Mouse (Mus musculus): ENCODE results near the gene Aaed1. TPM values are rescaled to one million over a fixed set of nuclear protein-coding genes. Genes with fewer than 3 reads are reported as not detected.
A peak's percentile ranks its signal among the peaks of the same experiment; 100 is the strongest.

Gene Aaed1
- polyA plus RNA-seq (2014; fragmentation: Nextera tagmentation; extraction: Ambion mirVana) = 30.1 and 31.8 TPM in 2 replicates

DNA sequence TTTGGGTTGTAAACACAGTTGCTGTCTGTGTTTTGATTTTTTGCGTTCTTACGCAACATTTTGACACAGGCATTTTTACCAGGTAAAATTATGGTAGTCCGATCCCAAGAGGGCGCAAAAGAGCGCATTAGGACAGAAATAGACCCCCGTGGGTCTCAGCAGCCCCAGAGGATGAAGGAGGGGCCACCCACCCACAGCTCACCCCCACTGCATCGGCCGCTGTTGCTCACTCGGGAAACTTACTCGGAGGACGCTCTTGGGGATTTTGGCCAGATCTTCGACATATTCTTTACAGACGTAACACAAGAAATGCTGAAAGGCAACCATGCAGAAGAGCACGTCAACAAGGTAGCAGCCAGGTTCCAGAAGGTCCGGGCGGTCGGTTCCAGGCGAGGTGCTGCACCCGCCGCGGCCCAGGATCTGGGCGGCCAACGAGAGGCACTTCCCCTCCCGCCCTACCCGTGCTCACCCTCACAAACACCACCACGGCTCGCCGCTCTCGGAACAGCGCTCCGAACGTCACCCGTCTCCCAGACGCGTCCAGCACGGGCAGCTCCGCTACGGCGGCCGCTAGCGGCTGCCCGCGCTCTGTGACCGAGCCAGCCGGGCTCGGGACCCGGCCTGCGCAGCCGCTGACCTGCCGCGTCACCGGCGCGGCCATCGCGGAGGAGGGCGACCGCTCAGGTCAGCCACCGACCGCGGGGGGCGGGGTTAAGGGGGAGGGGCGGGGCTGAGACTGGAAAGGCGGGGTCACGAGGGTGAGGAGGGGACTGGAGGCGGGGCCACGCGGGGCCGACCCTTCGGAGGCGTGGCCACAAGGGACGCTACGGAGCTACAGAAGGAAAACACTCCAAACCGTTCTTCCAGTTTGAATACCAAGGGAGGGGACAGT, at the start of gene Aaed1:
Gene Aaed1, minus strand, starts transcription at position 687 of the 892 bp plus-strand sequence.
- 1% methylated on average over 43 of the region's 74 CpGs for WGBS
- DNase-seq (ENCODE audit: low spot score) (peak; percentile 94), ATAC-seq (ENCODE audit: low read depth) (peak; percentile 89)
- no peaks in the 10 kb centered on the region for H3K4me1 ChIP-seq (ENCODE audit: control insufficient read depth, insufficient read depth, low read length)
- H3K9ac ChIP-seq (ENCODE audit: low read depth, low read length) = peak within 1 kb of the TSS; percentile 67
- peak within 1 kb of the TSS; percentile 86 for H3K27ac ChIP-seq (replicated peaks; ENCODE audit: low read depth, low read length)
- peaks cover 5% of the 10 kb centered on the region for H3K36me3 ChIP-seq (ENCODE audit: control insufficient read depth, insufficient read depth, low read length)
- H3K4me2 ChIP-seq (ENCODE audit: low read depth, low read length) = peak within 1 kb of the TSS; percentile 61
- no peaks in the 10 kb centered on the region for H3K27me3 ChIP-seq (replicated peaks; ENCODE audit: control insufficient read depth, insufficient read depth, low read length)
- peak within 1 kb of the TSS; percentile 62 for H3K4me3 ChIP-seq (ENCODE audit: low read depth, low read length)
- H3K9me3 ChIP-seq (ENCODE audit: control insufficient read depth, low read length) = no peaks in the 10 kb centered on the region

DNA sequence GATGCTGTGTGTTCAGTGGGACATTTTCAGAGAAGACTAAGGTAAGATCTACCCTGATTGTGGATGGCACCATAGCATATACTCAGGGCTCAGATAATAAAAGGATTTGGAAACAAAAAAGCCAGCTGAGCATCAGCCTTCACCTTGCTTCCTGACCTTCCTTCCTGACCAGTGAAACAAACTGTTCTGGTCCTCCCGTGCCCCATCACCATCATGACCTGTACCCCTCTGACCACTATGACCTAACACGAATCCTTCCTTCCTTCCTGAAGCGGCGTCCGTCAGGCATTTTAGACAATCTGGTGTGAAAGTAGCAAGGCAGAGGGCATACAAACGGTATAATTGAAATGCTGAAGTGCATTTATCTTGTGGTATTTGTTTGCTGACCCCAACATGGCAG, 49.6 kb upstream of the Aaed1 start:
- DNase-seq (ENCODE audit: low spot score) = no peak
- no peaks in the 10 kb centered on the region for H3K4me1 ChIP-seq (ENCODE audit: control insufficient read depth, insufficient read depth, low read length)
- no peaks in the 10 kb centered on the region for H3K9me3 ChIP-seq (ENCODE audit: control insufficient read depth, low read length)
- no peaks in the 10 kb centered on the region for H3K27me3 ChIP-seq (replicated peaks; ENCODE audit: control insufficient read depth, insufficient read depth, low read length)
- H3K27ac ChIP-seq (replicated peaks; ENCODE audit: low read depth, low read length) = no peak overlapping the region
- H3K4me3 ChIP-seq (ENCODE audit: low read depth, low read length) = no peak overlapping the region
- ATAC-seq (ENCODE audit: low read depth) = no peak
- H3K4me2 ChIP-seq (ENCODE audit: low read depth, low read length) = no peak overlapping the region
- H3K9ac ChIP-seq (ENCODE audit: low read depth, low read length) = no peak overlapping the region
- 87% methylated on average over 6 of the region's 6 CpGs for WGBS
- H3K36me3 ChIP-seq (ENCODE audit: control insufficient read depth, insufficient read depth, low read length) = peaks cover 44% of the 10 kb centered on the region

DNA sequence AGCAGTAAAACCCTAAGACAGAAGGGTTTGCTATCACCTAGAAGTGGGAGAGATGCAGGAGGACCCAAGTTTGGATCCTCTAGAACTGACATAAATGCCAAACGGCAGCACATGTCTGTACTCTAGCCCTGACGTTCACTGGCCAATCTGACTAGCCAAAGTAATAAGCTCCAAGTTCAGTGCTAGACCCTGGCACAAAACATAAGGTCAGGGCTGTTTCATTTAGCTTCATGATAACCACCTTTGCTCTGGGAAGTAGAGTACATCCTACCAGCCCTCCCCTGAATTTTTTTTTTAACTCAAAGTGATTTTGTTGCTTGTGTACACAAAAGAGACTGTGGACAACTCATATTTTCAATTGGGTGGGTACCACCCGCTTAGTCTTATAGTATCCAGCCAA, 48.5 kb upstream of the Aaed1 start:
- Histone ChIP-seq H3K9me3 (ENCODE audit: control insufficient read depth, low read length) (no peaks in the 10 kb centered on the region), H3K27ac (replicated peaks; ENCODE audit: low read depth, low read length) (no peak overlapping the region), H3K4me1 (ENCODE audit: control insufficient read depth, insufficient read depth, low read length) (no peaks in the 10 kb centered on the region), H3K9ac (ENCODE audit: low read depth, low read length) (no peak overlapping the region), H3K27me3 (replicated peaks; ENCODE audit: control insufficient read depth, insufficient read depth, low read length) (no peaks in the 10 kb centered on the region), H3K4me3 (ENCODE audit: low read depth, low read length) (no peak overlapping the region), H3K36me3 (ENCODE audit: control insufficient read depth, insufficient read depth, low read length) (peaks cover 33% of the 10 kb centered on the region), H3K4me2 (ENCODE audit: low read depth, low read length) (no peak overlapping the region)
- 93% methylated on average over 3 of the region's 3 CpGs for WGBS
- no peak for DNase-seq (ENCODE audit: low spot score)
- ATAC-seq (ENCODE audit: low read depth) = no peak

DNA sequence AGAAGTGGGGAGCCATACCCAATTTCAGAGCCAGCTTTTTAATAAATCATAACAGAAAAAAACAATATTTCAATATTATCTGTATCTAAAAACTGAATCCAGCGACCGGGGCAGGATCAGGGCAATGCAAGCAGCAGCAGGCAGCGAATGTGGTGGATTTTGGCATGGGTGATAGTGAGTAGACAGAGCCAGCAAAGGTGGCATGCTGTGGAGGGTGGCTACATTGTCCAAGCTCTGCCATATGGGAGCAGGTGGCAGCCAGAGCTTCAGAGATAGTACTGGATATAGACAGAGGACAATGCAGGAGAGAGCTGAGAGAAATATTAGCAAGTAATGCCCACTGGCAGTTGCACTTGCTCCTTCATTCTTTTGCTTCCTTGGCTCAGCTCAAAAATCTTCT, 47.2 kb upstream of the Aaed1 start:
- no peaks in the 10 kb centered on the region for H3K27me3 ChIP-seq (replicated peaks; ENCODE audit: control insufficient read depth, insufficient read depth, low read length)

DNA sequence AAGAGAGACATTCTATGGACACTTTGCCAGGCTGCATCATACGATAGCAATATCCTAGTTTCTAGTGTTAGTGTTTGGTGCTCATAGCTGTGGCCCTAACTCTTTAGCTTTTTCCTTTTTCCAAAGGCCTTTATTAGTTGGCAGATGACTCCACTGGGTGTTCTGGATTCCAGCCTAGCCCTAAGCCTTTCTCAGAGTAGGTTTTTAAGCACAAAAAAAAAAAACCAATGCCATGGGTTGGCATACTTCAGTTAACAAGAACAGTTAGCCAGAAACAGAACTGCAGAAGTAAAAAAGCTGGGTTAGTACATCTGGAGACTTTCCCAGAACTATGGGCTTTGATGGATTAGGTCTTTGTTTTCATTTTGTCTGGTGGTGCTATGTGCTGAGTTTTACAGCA, 46.0 kb upstream of the Aaed1 start:
- no peaks in the 10 kb centered on the region for H3K4me1 ChIP-seq (ENCODE audit: control insufficient read depth, insufficient read depth, low read length)
- DNase-seq (ENCODE audit: low spot score) (no peak), ATAC-seq (ENCODE audit: low read depth) (no peak)
- WGBS = 90% methylated on average over 1 of the region's 1 CpGs
- H3K27ac ChIP-seq (replicated peaks; ENCODE audit: low read depth, low read length) = no peak overlapping the region
- peaks cover 8% of the 10 kb centered on the region for H3K36me3 ChIP-seq (ENCODE audit: control insufficient read depth, insufficient read depth, low read length)
- no peak overlapping the region for H3K4me3 ChIP-seq (ENCODE audit: low read depth, low read length)
- H3K9me3 ChIP-seq (ENCODE audit: control insufficient read depth, low read length) = no peaks in the 10 kb centered on the region
- no peak overlapping the region for H3K4me2 ChIP-seq (ENCODE audit: low read depth, low read length)
- no peaks in the 10 kb centered on the region for H3K27me3 ChIP-seq (replicated peaks; ENCODE audit: control insufficient read depth, insufficient read depth, low read length)
- H3K9ac ChIP-seq (ENCODE audit: low read depth, low read length) = no peak overlapping the region

More for the DNA sequence above, 47.2 kb upstream of the Aaed1 start:
- Histone ChIP-seq H3K36me3 (ENCODE audit: control insufficient read depth, insufficient read depth, low read length) (peaks cover 20% of the 10 kb centered on the region), H3K4me1 (ENCODE audit: control insufficient read depth, insufficient read depth, low read length) (no peaks in the 10 kb centered on the region), H3K4me2 (ENCODE audit: low read depth, low read length) (no peak overlapping the region), H3K9me3 (ENCODE audit: control insufficient read depth, low read length) (no peaks in the 10 kb centered on the region), H3K9ac (ENCODE audit: low read depth, low read length) (no peak overlapping the region), H3K27ac (replicated peaks; ENCODE audit: low read depth, low read length) (no peak overlapping the region), H3K4me3 (ENCODE audit: low read depth, low read length) (no peak overlapping the region)
- DNase-seq (ENCODE audit: low spot score) = no peak
- WGBS = 93% methylated on average over 3 of the region's 3 CpGs
- ATAC-seq (ENCODE audit: low read depth) = no peak

- no peak overlapping the region for H3K4me3 ChIP-seq (ENCODE audit: low read depth, low read length)
- ATAC-seq (ENCODE audit: low read depth) = no peak
- H3K9me3 ChIP-seq (ENCODE audit: control insufficient read depth, low read length) = no peaks in the 10 kb centered on the region
- no peak overlapping the region for H3K9ac ChIP-seq (ENCODE audit: low read depth, low read length)
- H3K4me1 ChIP-seq (ENCODE audit: control insufficient read depth, insufficient read depth, low read length) = no peaks in the 10 kb centered on the region
- no peaks in the 10 kb centered on the region for H3K36me3 ChIP-seq (ENCODE audit: control insufficient read depth, insufficient read depth, low read length)
- no peaks in the 10 kb centered on the region for H3K27me3 ChIP-seq (replicated peaks; ENCODE audit: control insufficient read depth, insufficient read depth, low read length)
- DNase-seq (ENCODE audit: low spot score) = no peak
- no peak overlapping the region for H3K27ac ChIP-seq (replicated peaks; ENCODE audit: low read depth, low read length)
- 78% methylated on average over 5 of the region's 5 CpGs for WGBS
- no peak overlapping the region for H3K4me2 ChIP-seq (ENCODE audit: low read depth, low read length)
Observed at GRCm38 (mm10) chr13:64357389-64357788, 44.9 kb upstream of the Aaed1 start.

DNA sequence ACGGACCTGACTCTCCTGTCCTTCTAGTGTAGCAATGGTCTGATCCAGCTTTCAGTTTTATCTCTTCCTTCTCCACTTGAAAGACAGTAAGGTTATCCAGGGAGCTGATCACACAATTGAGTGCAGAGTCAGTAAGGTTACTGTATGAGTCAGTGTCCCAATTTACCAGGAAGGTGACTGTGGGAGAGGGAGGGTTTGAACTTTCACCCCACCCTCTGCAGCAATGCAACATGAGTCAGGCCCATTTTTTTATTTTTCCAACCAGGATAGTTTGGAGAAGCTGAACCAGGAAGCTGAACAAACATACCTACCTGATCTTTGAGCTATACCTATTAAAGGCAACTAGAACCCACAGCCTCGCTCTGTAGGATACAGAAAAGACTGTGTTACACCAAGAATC, 37.0 kb upstream of the Aaed1 start:
- Histone ChIP-seq H3K4me1 (ENCODE audit: control insufficient read depth, insufficient read depth, low read length) (no peaks in the 10 kb centered on the region), H3K4me2 (ENCODE audit: low read depth, low read length) (no peak overlapping the region), H3K9me3 (ENCODE audit: control insufficient read depth, low read length) (no peaks in the 10 kb centered on the region), H3K9ac (ENCODE audit: low read depth, low read length) (no peak overlapping the region), H3K4me3 (ENCODE audit: low read depth, low read length) (no peak overlapping the region), H3K27ac (replicated peaks; ENCODE audit: low read depth, low read length) (no peak overlapping the region), H3K36me3 (ENCODE audit: control insufficient read depth, insufficient read depth, low read length) (no peaks in the 10 kb centered on the region), H3K27me3 (replicated peaks; ENCODE audit: control insufficient read depth, insufficient read depth, low read length) (no peaks in the 10 kb centered on the region)
- no peak for ATAC-seq (ENCODE audit: low read depth)
- DNase-seq (ENCODE audit: low spot score) = no peak
- 76% methylated on average over 2 of the region's 2 CpGs for WGBS

GRCm38 (mm10) chr13:64344082-64344501, 31.6 kb upstream of the Aaed1 start:
- H3K36me3 ChIP-seq (ENCODE audit: control insufficient read depth, insufficient read depth, low read length) = no peaks in the 10 kb centered on the region
- no peaks in the 10 kb centered on the region for H3K9me3 ChIP-seq (ENCODE audit: control insufficient read depth, low read length)
- ATAC-seq (ENCODE audit: low read depth) = peak; percentile 60
- no peaks in the 10 kb centered on the region for H3K27me3 ChIP-seq (replicated peaks; ENCODE audit: control insufficient read depth, insufficient read depth, low read length)
- WGBS = 3% methylated on average over 9 of the region's 9 CpGs
- no peak overlapping the region for H3K27ac ChIP-seq (replicated peaks; ENCODE audit: low read depth, low read length)
- H3K4me1 ChIP-seq (ENCODE audit: control insufficient read depth, insufficient read depth, low read length) = no peaks in the 10 kb centered on the region
- H3K4me2 ChIP-seq (ENCODE audit: low read depth, low read length) = peak overlapping the region; percentile 77
- peak overlapping the region; percentile 46 for H3K4me3 ChIP-seq (ENCODE audit: low read depth, low read length)
- H3K9ac ChIP-seq (ENCODE audit: low read depth, low read length) = peak overlapping the region; percentile 65
- DNase-seq (ENCODE audit: low spot score) = peak; percentile 1

GRCm38 (mm10) chr13:64343598-64343997, 31.1 kb upstream of the Aaed1 start:
- Histone ChIP-seq H3K4me2 (ENCODE audit: low read depth, low read length) (peak overlapping the region; percentile 77), H3K36me3 (ENCODE audit: control insufficient read depth, insufficient read depth, low read length) (no peaks in the 10 kb centered on the region), H3K4me3 (ENCODE audit: low read depth, low read length) (peak overlapping the region; percentile 46), H3K9me3 (ENCODE audit: control insufficient read depth, low read length) (no peaks in the 10 kb centered on the region), H3K4me1 (ENCODE audit: control insufficient read depth, insufficient read depth, low read length) (no peaks in the 10 kb centered on the region), H3K27me3 (replicated peaks; ENCODE audit: control insufficient read depth, insufficient read depth, low read length) (no peaks in the 10 kb centered on the region), H3K27ac (replicated peaks; ENCODE audit: low read depth, low read length) (no peak overlapping the region), H3K9ac (ENCODE audit: low read depth, low read length) (peak overlapping the region; percentile 65)
- peak; percentile 9 for DNase-seq (ENCODE audit: low spot score)
- ATAC-seq (ENCODE audit: low read depth) = peak; percentile 47; the same call in 1 of the 2 replicates
- WGBS = 21% methylated on average over 10 of the region's 10 CpGs

Measured in embryonic facial prominence, embryonic 14.5 days (tissue).